In genomic region chr13:45872041-45872746, GRCm38 (mm10) we compare ENCODE assay signal across 9 mouse cellular contexts.
A peak's percentile ranks its signal among the peaks of the same experiment; 100 is the strongest.
DNase-seq lines count a peak whose midpoint lies in the region; ATAC-seq and TF ChIP-seq lines count a peak whose summit lies in the region.
"Had no signal": no experiment of that assay in that cellular context is flagged by ENCODE, and none has a peak within 500 bp of the region (broad histone marks: within the 10 kb centered on the region; RNA-seq: fewer than 3 reads in every experiment).

No protein-coding gene starts in this region.

- H3K9me3 ChIP-seq in embryonic facial prominence, embryonic 12.5 days, result no peaks in the 10 kb centered on the region
- no peaks in the 10 kb centered on the region for H3K9me3 ChIP-seq in embryonic facial prominence, embryonic 10.5 days
- H3K9me3 ChIP-seq in G1E (replicated peaks), result no peaks in the 10 kb centered on the region
- H3K9me3 ChIP-seq in hindbrain, embryonic 16.5 days (ENCODE audit: control insufficient read depth, low read length), result no peaks in the 10 kb centered on the region
- H3K9me3 ChIP-seq: neural tube, embryonic 12.5 days had no signal

- 0 out of 2 replicates have a peak overlapping the region, but pooled peaks have one; percentile 7 for H3K4me2 ChIP-seq in embryonic facial prominence, embryonic 12.5 days (replicated peaks)
- H3K4me2 ChIP-seq in hindbrain, embryonic 16.5 days (ENCODE audit: low read length), result no peak overlapping the region
- H3K4me2 ChIP-seq: neural tube, embryonic 12.5 days had no signal

- no peaks in the 10 kb centered on the region for H3K4me1 ChIP-seq in embryonic facial prominence, embryonic 12.5 days
- peaks cover 9% of the 10 kb centered on the region for H3K4me1 ChIP-seq in embryonic facial prominence, embryonic 10.5 days
- H3K4me1 ChIP-seq in G1E (ENCODE audit: insufficient read depth, low read depth, low read length), result peaks cover 88% of the 10 kb centered on the region
- no peaks in the 10 kb centered on the region for H3K4me1 ChIP-seq in hindbrain, embryonic 16.5 days (ENCODE audit: control insufficient read depth, insufficient read depth, low read depth, low read length)
- H3K4me1 ChIP-seq: neural tube, embryonic 12.5 days had no signal

- WGBS in embryonic facial prominence, embryonic 12.5 days, result 70% methylated on average over 14 of the region's 14 CpGs
- 76% methylated on average over 14 of the region's 14 CpGs for WGBS in embryonic facial prominence, embryonic 10.5 days
- 85% methylated on average over 14 of the region's 14 CpGs for WGBS in hindbrain, embryonic 16.5 days

- ATAC-seq in embryonic facial prominence, embryonic 12.5 days (ENCODE audit: insufficient number of reproducible peaks, insufficient read depth, low FRiP score, low TSS enrichment), result no peak
- peak; percentile 50 for ATAC-seq in G1E (ENCODE audit: extremely low read depth, insufficient number of reproducible peaks, low FRiP score, poor library complexity, severe bottlenecking)
- peak; percentile 56 for ATAC-seq in megakaryocyte-erythroid progenitor cell, adult 5-6 weeks (replicated peaks; ENCODE audit: low FRiP score, low TSS enrichment, poor library complexity, severe bottlenecking)
- no peak for ATAC-seq in hindbrain, embryonic 16.5 days

- no peak overlapping the region for H3K27ac ChIP-seq in embryonic facial prominence, embryonic 12.5 days
- no peak overlapping the region for H3K27ac ChIP-seq in embryonic facial prominence, embryonic 10.5 days (replicated peaks)
- no peak overlapping the region for H3K27ac ChIP-seq in hindbrain, embryonic 16.5 days (ENCODE audit: low read depth, low read length)
- H3K27ac ChIP-seq: neural tube, embryonic 12.5 days had no signal

- DNase-seq in embryonic facial prominence, embryonic 10.5 days (ENCODE audit: low spot score), result no peak
- DNase-seq in G1E (ENCODE audit: low spot score), result peak; percentile 64
- DNase-seq in gastrocnemius, postnatal 25 days, result peak; percentile 19
- no peak for DNase-seq in right cerebral cortex, adult 2 months (ENCODE audit: low spot score in 2 of 2)
- no peak for DNase-seq in right cerebral cortex, postnatal 10 days (ENCODE audit: low spot score in 2 of 2)

- H3K36me3 ChIP-seq in embryonic facial prominence, embryonic 12.5 days, result no peaks in the 10 kb centered on the region
- no peaks in the 10 kb centered on the region for H3K36me3 ChIP-seq in embryonic facial prominence, embryonic 10.5 days (replicated peaks)
- H3K36me3 ChIP-seq in G1E (replicated peaks), result peaks cover 38% of the 10 kb centered on the region
- no peaks in the 10 kb centered on the region for H3K36me3 ChIP-seq in hindbrain, embryonic 16.5 days (ENCODE audit: control insufficient read depth, insufficient read depth, low read length)
- H3K36me3 ChIP-seq: neural tube, embryonic 12.5 days had no signal

- H3K27me3 ChIP-seq in embryonic facial prominence, embryonic 12.5 days, result no peaks in the 10 kb centered on the region
- H3K27me3 ChIP-seq in embryonic facial prominence, embryonic 10.5 days (replicated peaks; ENCODE audit: low read depth, poor library complexity, severe bottlenecking), result no peaks in the 10 kb centered on the region
- H3K27me3 ChIP-seq in G1E (ENCODE audit: insufficient read depth, low read length), result no peaks in the 10 kb centered on the region
- H3K27me3 ChIP-seq in hindbrain, embryonic 16.5 days (replicated peaks; ENCODE audit: control insufficient read depth, insufficient read depth, low read length), result no peaks in the 10 kb centered on the region
- H3K27me3 ChIP-seq: neural tube, embryonic 12.5 days had no signal

- no peak overlapping the region for H3K9ac ChIP-seq in embryonic facial prominence, embryonic 12.5 days
- no peak overlapping the region for H3K9ac ChIP-seq in hindbrain, embryonic 16.5 days (ENCODE audit: low read depth, low read length)
- H3K9ac ChIP-seq: neural tube, embryonic 12.5 days had no signal

- H3K4me3 ChIP-seq in embryonic facial prominence, embryonic 12.5 days, result no peak overlapping the region
- H3K4me3 ChIP-seq in embryonic facial prominence, embryonic 10.5 days, result no peak overlapping the region
- H3K4me3 ChIP-seq in G1E (ENCODE audit: low read depth, low read length), result peak overlapping the region; percentile 68
- no peak overlapping the region for H3K4me3 ChIP-seq in hindbrain, embryonic 16.5 days (ENCODE audit: low read length)
- H3K4me3 ChIP-seq: neural tube, embryonic 12.5 days had no signal

- no peak for TF ChIP-seq CTCF in G1E (IDR thresholded peaks at IDR 0.05; ENCODE audit: low read depth, low read length)

Comparison
In these comparisons a context has a peak if more than half of its experiments do, and no peak if none do; other contexts are left out.
1. ATAC-seq: peak in G1E (single experiment) and megakaryocyte-erythroid progenitor cell, adult 5-6 weeks (single experiment); none in embryonic facial prominence, embryonic 12.5 days (single experiment) and hindbrain, embryonic 16.5 days (single experiment).
2. DNase-seq: peak in G1E (single experiment) and gastrocnemius, postnatal 25 days (single experiment); none in embryonic facial prominence, embryonic 10.5 days (single experiment), right cerebral cortex, adult 2 months (0 of 2) and right cerebral cortex, postnatal 10 days (0 of 2).